Mouse (Mus musculus) heart, postnatal 0 days (tissue): ENCODE measurements around the gene Krtap4-16.
"Not testable (repeated sequence)": the region's sequence is repeated elsewhere in the genome, so short reads cannot be mapped to it uniquely, and the experiment has no call there.

Experiments used
- CTCF ChIP-seq: IDR thresholded peaks from 2 replicates; pipeline ENCODE4 v1.5.1; 2016; ENCODE audit warnings: antibody characterized with exemption, control low read depth, low read depth
- EP300 ChIP-seq: IDR thresholded peaks from 2 replicates; pipeline ENCODE4 v1.6.1; 2016; ENCODE audit warnings: antibody characterized with exemption, low read depth

DNA sequence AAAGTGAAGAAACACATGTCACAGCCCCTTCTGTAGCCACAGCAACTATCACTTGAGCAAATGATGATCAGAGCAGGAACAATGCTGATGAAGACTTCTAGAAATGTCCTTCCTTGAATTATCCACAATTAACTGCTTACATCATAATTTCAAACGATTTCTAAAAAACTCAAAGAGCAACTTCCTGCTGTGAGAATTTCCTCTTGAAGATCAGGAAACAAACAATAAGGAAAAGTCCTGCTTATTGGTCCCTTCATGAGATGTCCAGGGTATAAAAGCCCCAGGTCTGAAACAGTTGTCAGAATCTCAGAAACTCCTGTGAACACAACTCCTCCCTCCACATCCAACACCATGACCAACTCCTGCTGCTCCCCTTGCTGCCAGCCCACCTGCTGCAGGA is 27.5 kb upstream of the Krtap4-16 start, which contains the start of gene Gm11567:
- TF ChIP-seq CTCF, EP300: not testable (repeated sequence)
